Mouse (Mus musculus) cerebellum, adult 9-11 months (tissue): Measurements from ENCODE around the gene Tmco4.
A peak's percentile ranks its signal among the peaks of the same experiment; 100 is the strongest.

Source experiments
- DNase-seq: peaks from one replicate; pipeline ENCODE4 v3.0.0; 2022

Tmco4 gene

DNA sequence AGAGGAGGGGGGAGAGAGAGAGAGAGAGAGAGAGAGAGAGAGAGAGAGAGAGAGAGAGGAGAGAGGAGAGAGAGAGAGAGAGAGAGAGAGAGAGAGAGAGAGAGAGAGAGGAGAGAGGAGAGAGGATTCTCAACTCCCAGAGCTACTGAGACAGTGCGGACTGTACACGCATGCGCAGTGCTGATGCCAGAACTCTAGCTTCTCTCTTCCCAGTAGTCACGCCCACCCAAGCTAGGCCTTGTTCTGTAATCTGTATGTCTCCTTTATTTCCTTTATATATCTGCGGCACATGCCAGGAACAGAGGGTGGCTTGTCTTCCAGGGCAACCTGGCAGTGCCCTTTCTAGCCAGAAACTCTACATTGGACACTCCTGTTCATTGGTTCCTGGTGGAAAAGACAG, 92.1 kb downstream of the Tmco4 start:
- no peak for DNase-seq

DNA sequence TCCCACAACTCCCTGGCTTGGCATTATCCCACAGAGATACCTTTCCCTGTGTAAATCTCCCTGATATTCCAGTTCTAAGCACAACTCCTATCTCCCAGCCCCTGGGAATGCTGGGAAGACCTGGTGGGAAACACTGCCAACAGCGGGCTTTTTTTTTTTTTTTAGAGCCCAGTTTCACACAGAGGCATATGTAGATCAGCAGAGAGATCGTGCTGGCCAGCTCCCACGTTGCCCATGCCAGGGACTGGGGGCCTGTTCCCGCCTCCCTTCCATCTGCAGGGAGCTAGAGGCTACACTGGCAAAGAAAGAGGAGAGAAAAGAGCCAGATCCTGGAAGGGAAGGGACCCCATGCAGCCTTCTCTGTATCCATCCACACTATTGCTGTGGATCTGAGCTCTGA, 95.6 kb downstream of the Tmco4 start:
- DNase-seq = no peak

DNA sequence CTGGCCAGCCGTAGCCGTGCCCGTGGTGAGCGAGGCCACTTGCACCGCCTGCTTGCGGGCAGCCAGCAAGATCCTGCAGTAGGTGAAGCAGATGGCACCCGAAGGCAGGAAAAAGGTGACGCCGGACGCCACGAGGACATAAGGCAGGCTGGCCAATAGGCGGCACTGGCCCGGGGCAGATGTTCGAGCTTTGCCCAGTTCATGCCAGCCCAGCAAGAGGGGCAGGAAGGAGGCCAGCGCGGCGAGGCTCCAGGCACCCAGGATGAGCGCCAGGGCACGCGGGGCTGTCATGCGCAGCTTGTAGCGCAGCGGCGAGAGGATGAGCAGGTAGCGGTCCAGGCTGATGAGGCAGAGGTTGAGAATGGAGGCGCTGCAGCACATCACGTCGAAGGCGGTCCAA, 101.4 kb downstream of the Tmco4 start:
- no peak for DNase-seq

DNA sequence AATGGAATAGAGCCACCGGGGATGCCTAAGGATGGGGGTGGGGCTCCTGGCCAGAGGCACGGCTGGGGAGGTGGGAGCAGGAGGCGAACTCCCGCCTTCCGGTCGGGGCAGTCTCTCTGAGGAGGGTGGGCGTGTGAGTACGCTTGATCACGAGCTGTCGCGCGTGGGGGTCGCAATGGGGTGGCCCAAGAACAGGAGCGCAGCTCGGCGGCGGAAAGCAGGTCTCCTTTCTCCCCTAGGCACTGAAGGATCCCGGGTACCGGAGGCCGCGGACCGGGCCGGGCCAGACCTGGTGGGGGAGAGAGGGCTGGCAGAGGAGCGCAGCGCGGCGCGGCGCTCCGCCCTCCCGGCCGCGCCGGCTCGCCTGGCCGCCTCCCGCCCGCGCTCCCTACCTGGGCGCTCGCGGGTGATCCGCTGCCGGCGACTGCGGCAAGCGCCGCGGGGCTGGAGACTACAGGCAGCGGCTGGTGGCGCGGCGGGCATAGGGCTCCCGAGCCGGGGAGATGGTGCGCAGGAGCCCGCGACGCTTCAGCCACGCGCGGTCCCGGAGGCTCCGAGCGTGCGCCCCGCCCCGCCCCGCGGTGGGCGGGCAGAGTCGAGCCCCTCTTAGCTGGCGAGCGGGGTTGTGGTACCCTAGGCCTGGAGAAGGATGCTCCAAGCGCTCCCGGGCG, 102.5 kb downstream of the Tmco4 start, which contains the start of gene Htr6:
Gene Htr6 (minus strand): TSS at position 530 of the 671 bp plus-strand sequence.
- no peak for DNase-seq

DNA sequence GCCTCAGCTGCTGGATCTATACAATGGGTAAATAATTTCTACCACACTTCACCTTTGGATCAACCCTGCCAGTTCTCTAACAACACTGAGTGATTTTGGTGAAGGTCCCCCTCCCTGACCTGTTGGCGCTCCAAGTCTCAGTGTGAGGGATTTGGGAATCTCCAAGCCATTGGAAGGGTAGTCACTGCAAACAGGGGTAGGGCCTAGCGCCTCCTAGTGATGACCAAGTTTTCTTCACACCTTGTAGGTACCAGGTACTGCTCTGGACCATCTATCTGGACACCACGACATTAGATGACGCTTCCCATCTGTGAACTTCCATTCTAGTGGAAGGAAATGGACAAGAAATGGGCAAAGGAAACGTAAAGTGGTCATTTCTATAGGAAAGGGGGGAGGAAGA, 103.2 kb downstream of the Tmco4 start:
- peak; percentile 36 for DNase-seq

DNA sequence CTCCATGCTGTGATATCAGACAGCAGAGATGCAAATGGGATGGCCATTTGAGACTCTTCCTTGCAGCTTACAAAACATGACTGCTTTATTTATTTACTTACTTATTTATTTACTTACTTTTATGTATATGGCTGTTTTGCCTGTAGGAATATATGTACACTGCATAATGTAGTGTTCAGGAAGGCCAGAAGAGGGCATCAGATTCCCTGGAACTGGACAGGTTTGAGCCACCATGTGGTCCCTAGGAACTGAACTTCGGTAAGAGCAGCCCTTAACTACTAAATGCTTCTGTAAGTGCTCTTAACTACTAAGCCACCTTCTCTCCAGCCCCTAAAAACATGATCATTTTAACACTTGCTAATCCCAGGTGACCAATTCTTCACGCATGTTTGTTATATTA, 105.6 kb downstream of the Tmco4 start:
- no peak for DNase-seq

DNA sequence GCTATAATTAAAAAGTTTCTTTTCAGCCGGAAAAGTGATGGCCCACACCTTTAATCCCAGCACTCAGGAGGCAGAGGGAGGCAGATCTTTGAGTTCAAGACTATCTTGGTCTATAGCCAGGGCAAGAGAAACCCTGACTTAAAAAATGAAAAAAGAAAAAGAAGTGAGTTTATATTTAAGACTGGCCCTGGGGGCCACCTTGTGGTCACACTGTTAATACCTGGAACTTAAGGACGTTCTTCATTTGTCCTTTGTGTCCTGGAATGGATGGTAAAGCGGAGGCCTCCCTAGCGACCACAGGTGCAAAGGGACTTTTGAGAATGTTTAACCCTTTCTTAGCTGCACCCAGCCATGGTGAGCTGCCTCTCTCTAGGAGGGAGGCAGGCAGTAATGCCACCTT, 106.0 kb downstream of the Tmco4 start:
- no peak for DNase-seq

DNA sequence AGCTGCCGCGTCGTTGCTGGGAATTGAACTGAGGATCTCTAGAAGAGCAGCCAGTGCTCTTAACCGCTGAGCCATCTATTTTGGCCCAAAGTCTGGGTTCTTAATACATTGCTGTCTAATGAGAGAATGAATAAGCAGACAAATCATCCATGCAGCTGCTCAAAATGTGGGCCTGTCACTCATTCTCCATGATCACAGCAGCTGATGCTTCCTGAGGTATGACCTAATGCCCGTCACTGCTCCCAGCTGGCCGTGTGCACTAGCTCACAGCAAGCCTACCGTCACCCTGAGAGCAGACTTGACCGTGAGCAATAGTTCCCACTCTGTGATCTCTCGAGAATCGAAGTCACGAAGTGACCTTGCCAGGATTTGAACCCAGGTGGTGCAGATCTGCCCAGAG, 106.8 kb downstream of the Tmco4 start:
- DNase-seq = no peak

DNA sequence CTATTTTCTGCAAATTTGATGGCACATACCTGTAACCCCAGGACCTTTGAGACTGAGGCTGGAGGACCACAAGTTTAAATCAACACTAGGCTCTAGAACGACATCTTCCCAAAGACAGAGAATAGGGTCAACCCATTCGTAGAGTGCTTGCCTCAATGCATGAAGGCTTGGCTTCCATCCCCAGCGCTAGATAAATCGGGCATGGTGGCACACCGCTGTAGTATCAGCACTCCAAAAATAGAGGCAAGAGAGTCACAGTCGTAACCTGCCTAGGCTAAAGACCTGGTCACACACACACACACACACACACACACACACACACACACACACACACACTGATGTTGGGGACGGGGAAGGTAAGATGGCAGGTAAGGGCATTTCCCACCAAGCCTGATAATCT, 107.6 kb downstream of the Tmco4 start:
- DNase-seq = no peak

DNA sequence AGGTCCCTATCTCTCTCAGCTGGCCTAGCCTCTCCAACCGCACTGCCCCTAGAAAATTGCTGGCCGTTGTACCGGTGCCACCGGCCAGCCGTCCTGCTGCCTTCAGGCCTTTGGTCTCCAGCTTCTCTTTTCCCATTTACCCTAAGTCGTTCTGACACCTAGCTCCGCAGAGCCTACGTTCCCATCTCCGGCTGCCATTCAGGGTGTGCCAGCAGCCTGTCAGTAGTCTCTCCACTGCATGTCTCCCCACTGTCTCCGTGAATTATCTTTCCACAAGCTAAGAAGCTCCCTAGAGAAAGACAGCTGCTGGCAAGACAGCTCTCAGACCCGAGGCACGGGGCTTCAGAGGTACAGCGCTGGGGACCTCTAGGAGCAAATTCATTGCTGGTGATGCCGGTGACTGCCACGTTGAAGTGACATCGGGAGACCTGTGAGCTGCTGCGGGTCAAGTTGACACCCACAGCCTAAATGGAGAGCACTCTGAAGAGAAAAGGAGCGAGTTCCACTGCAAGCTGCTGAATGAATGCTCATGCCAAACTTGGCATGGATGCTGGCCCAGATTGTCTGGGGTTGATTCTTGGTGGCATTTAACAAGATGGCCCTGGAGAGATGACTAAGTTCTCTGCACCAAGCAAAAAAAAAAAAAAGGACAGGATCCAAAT, 108.7 kb downstream of the Tmco4 start:
- peak; percentile 57 for DNase-seq

DNA sequence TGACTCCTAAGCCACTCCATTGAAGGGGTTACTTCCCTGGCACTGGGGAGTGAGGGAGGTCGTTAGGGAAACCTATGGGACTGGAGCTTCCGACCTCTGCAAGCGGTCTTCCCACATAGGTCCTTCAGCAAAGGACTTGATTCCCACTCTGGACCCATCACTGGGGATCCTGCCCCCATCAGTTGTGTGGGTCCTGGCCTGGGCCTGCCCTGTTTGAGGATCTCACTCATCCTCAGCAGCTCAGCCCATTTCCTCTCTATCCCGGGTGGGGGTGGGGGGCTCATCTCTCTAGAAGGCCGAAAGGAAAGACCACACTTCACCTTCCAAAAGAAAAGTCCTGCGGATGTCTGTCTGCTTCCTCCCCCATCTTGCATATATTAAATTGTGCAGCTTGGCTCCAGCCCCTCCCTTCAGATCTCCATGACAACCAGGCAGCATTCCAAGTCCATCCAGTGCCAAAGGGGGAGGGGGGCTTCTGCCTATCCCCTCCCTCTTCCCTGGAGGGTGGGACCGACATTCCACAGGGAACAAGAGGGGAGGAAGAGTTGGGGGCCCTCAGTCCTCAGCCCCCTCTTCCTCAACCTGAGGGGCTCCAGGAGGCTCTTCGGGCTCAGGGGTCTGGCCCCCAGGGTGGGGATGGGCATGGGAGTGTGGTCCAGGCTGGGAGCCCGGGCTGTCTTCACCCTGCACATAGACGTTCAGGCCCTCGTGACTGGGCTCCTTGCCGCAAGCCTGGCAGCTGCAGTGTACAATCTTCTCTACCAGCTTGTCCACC, 110.3 kb downstream of the Tmco4 start:
- DNase-seq = no peak

DNA sequence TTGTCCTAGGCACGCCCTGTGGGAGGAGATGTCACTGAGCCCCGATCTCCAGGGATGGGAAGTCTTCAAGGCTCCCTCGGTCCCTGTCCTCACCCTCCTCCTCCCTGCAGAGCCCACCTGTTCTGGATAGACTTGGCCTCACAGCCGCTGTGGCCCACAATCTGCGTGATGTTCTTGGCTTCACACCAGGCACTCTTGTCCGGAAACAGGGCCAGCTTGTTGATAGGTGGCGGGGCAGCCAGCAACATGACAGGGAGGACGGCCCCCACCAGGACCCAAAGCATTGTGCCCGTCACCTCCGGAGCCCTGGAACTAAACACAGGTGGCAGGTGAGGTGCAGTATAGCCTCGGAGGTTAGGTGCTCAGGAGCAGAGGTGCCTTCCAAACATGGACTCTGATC, 112.6 kb downstream of the Tmco4 start:
- DNase-seq = no peak

DNA sequence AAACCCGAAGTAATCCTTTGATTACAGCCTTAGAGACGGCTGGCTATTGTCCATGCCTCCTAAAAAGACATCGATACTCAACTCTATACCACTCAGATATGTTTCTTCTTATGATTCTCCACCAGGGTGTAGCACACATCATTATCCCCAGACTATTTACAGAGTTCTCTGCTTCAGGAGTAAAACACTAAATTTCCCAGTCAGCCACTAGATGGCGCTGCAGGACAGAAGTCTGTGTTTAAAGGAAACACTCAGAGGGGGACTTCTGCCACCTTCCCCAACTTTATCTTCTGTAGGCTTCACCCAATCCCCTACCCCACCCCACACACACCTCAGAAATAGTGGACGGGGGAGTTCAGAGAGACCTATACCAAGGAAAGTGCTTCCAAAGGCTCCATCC, 113.3 kb downstream of the Tmco4 start:
- DNase-seq = peak; percentile 65

DNA sequence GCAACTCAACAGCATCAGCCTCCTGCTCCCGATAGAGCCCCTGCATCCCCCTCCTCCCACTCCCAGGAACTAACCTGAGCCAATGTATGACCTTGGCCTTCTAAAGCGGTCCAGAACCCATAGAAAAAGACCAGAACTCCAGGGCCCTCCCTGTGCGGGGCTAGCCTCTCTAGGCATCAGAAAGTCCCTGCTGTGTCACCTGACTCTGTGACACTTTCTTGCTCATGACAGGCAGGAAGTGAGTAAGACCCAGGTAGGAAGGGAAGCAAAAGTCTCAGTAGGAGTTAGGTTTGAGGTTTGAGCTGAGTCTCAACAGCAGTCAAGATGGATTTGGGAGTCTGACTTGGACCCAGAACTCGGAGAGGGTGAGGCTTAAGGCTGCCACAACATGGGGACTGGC, 114.3 kb downstream of the Tmco4 start:
- no peak for DNase-seq

DNA sequence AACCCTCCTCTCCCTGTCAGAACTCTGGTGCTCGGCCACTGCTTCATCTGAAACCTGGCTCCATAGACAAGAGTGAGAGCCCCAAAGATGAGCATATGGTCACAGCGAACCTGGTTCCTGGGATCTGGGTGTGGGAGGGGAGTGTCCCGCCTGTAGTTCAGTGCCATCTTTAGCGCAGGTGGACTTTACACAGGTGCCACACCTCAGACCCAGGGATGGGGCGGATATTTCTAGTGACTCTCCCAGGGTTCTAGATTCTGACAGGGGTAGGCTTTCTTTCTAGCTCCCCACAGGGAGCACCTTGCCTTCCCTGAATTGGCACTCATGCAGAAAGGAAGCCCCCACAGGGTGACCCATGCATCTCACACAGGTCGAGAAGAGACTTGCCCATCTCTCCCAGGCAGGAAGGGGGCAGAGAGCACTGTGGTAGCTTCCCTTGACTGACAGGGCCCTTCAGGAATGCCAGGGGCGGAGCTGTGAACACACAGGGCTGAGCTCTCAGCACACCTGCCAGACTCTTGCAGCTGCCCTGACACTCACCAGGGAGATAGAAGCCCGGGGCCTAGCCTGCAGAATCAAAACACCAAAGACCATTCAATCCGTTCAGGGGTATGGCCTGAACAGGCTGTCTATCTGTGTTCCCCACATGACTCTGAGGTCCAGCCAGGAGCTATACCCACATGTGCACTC, 116.4 kb downstream of the Tmco4 start:
- DNase-seq = no peak

DNA sequence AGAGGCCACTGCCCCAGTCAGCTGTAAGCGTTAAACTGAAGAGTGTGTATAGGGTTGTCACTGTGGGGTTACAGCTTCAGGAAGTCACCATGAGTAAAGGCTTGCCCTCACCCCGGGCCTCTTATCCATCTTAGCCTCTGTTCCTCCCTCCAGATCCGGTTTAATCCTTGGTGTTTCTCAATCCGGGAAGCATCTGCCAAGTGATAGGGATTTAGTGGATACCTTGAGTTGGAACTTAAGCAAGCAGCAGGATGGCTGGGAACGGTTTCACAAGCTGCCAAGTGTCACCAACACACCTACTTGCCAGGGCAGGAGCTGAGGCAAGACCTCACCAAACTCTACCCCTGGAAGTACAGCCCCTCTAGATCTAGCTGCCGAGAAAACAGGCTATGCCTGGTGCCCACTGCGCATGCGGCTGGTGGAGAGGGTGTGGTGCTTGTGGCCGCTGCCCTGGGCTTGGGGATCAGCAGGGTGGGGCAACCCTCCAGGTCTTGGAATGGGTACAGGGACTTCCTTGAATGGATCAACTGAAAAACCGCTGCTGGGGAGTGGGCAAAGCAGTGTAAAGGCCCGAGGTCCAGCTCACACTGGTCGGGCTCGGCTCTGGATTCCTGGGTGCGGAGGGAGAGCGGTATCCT, 117.7 kb downstream of the Tmco4 start:
- no peak for DNase-seq

DNA sequence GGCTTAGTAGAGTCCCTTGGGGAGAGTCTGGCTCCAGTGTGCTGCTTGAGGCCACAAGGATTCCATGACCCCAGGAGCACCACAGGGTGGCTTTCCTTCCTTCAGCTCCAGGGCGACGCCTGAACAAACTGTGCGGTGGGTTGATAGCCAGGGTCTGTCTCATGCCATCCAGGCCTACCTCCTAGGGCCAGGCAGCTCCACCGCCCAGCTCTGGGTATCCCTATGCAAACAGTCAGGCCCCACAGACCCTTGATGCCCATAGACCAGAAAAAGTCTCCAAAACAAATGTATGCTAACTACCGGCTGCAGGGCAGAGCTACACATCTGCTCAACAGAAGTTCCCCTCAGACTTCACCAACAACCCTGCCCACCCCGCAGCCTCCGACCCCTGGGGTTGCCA, 118.4 kb downstream of the Tmco4 start:
- DNase-seq = no peak

DNA sequence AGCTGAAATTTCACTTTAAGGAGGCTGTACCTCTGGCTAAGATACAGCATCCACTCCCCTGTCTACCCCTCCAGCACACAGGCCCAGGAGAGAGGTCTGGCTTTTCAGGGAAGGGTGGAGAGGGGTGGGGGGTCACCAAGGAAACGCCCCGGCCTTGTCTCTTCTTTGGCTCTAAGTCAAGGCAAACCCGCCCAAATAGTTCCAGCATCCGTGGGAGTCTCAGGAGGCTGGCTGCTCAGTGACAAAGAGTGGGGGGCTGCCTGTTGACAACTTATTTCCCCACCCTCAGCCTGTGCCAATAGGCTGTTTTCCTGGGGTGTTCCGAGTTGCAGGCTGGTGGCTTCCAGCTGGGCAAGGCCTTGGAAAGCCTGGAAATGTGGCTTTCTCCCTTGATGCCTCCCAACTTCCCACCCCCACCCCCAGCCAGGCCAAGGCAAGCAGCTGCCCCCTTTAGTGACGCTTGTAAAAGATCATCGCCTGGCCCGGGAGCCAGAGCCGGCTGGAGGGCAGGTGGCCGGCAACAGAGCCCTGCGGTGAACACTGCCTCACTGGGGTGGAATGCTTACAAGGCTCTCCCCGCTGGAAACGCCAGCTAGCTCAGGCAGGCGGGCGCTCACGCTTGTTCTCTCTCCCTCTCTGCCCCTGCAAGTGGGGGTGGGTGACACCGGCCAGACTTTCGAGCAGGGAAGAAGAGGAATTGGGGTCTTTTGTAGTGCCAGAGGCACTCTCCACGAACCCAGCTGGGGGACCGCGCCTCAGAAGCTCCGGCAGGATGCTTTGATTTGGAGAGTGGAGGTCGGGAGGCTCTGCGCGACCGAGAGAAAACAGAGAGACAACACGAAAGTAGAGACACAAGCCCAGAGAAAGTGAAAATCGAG, 119.0 kb downstream of the Tmco4 start:
- DNase-seq = no peak

DNA sequence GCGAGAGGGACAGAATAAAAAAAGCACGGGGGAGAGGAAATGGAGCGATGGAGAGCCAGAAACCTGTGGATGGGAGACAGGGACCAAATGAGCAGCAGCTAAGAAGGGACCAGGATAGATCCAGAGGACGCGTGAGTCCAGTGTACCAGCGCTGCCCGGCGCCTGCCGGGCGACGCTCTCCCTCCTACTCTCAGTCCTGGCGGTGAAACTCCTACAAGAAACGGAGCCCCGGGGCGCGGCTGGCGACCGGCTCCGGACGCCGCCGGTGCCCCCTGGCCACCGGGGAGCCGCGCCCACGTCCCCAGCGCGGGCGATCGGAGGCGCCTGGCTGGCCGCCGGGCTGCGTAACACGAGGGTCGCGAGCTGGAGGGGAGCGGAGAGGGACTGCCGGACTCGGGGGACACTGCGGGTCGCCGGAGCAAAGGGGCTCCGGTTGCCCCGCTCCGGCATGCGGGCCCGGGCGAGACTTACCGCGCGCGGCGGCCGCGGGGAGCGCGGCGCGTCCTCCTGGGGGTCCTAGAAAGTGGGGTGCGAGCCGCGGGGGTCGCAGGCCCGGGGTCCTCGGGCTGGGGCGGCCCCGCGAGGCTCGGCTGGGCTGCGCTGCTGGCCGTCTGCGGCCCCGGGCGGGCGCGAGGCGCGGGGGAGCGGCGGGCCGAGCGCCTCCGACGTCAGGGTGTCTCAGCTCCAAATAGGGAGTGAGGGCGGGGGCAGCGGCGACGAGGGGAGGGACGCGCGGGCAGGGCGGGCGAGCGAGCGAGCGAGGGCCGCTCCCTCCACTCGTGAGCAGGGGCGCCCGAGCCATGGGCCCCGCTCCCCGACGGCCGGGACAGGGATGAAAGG, 119.9 kb downstream of the Tmco4 start, which contains the start of gene Nbl1:
Gene Nbl1 (minus strand): TSS at position 638 of the 840 bp plus-strand sequence.
- DNase-seq = no peak

DNA sequence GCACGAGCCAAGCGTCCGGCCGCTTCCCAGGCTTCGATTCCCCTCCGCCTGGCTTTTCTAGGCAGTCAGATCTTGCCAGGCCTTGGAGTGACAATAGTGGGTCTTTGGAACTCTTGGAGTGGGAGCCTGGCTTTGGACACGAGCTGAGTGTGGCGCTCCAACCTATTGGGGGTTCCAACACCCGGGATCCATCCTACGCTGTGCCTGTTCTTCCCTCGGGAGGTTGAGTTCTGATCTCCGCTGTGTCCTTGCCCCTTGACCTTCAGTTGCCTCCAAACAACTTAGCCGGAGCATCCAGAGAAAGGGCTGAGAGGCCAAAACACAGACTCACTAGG, 120.5 kb downstream of the Tmco4 start:
- no peak for DNase-seq

DNA sequence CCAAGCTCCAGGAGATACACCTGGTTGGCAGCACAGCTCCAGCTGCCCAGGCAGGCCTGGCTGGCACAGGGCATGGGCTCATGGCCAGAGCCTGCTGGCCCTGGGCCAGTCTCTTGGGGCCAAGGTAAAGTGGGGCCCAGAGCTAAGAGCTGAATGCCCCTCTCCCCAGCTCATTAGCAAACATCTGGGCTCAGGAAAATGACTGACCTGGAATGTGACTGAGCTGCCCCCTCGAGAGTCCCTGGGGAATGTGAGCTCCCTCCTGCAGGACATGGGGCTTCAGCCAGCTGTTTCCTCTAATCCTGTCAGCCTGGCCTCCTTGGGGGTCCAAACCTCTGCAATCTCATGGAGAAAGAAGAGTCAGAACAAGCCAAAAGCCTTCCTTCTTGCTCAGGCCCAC, 122.7 kb downstream of the Tmco4 start:
- DNase-seq = no peak
